Mouse (Mus musculus) CD4-positive helper T cell, adult 2 months (primary cell): ENCODE measurements at regions not wholly inside any gene's neighbourhood (a gene's known extent, or its start where the extent isn't known, plus 50 kb on each side); places are given as distances from the start of the nearest gene placed in this dataset.
"Not testable (repeated sequence)": the region's sequence is repeated elsewhere in the genome, so short reads cannot be mapped to it uniquely, and the experiment has no call there.

ENCODE experiments used
- DNase-seq: peaks from one replicate; pipeline ENCODE4 v3.0.0-alpha.2; 2012; ENCODE audit warnings: low read depth, missing footprints, low spot score

DNA sequence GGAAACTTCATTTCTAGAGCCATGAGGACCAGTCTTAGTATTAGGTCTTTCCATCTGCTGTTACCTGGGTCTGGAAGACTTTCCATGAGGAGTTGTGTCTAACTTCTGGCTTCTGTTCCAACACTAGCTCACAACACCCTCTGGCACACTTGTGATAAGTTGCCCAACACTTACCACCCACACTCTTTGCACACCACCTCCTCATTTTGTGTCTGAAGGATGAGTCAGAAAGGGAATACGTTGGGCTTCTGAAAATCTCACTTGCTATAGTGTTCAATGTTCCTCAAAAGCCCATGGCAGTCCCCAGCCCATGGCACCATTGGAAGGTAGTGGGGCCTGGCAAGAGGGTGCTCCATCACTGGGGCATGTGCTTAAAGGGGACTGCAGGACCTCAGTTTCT, 161.5 kb downstream of the Cartpt start:
- no peak for DNase-seq

DNA sequence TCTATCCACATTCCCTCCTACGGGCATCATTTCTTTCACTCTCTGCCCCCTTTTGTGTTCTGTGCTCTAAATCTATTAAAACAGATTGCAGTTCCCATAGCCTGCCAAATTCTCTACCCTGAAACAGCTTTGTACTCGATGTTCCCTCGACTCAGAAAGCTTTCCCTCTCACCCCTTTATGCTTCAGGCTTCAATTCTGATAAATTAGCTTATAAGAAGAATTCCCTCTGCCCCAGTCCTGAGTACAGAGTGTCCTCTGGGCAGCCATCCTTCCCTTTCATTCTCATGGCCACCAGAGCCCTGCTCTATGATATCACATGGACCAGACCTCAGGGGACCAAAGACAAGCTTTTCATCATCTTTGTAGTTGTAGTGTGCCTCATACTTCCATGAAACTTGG, 163.6 kb downstream of the Cartpt start:
- DNase-seq: no peak

GRCm38 (mm10) chr13:99729145-99729544, 171.7 kb downstream of the Cartpt start:
- no peak for DNase-seq

GRCm38 (mm10) chr13:99724245-99724644, 176.6 kb downstream of the Cartpt start:
- DNase-seq: no peak

- DNase-seq: no peak
These were observed 177.5 kb downstream of the Cartpt start for GRCm38 (mm10) chr13:99723237-99723981.

GRCm38 (mm10) chr13:99720566-99720965, 180.3 kb downstream of the Cartpt start:
- DNase-seq: no peak

- DNase-seq: no peak
These were observed 180.2 kb upstream of the Map1b start for GRCm38 (mm10) chr13:99696559-99696890.

DNA sequence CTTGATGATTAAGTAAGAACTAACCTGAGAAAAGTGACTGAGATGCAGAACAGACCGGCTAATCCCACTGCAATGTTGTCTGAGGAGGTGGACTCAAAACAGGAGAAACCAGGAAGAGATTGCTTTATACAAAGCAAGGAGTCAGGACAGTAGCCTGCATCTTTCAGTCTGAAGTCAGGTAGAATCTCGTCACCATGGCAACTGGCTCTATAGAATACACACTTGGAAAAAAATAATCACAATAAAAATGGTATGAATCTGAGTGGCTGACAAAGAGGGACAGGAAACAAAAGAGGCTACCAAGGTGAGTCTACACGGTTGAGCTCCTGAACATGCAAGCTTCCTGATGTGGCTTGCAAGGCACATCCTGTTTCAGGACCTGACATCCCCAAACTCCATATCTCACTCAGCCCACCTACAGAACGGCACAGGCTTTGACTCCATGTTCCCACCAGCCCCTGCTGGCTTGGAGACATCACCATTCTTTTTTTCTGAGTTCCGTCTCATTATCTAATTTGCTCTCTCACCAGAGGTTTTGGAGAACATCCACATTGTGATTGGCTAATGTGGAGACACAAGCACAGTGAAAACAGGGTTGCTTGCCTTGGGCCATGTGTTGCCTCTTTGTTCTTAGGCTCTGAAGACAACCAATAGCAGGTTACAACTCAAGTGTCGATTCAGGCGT, 179.7 kb upstream of the Map1b start:
- no peak for DNase-seq

DNA sequence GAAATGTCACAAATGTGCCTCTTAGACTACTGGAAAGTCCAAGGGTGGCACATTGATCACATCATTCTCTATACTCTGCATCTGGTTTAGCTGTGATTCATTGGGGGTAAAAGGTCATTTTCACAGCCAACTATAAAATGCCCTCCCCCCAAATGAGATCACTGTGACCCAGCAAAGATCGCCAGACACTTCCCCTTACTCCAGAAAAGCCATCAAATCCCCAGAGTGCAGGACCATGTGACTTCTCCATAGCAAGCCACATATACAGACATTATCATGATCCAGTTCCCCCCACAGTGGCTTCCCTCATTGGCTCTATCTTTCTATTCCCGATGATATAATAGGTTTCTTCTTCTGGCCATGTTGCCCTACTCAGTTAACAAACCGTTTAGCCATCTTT, 163.6 kb upstream of the Map1b start:
- no peak for DNase-seq

- DNase-seq: no peak
These were observed 163.1 kb upstream of the Map1b start for GRCm38 (mm10) chr13:99679430-99679829.

DNA sequence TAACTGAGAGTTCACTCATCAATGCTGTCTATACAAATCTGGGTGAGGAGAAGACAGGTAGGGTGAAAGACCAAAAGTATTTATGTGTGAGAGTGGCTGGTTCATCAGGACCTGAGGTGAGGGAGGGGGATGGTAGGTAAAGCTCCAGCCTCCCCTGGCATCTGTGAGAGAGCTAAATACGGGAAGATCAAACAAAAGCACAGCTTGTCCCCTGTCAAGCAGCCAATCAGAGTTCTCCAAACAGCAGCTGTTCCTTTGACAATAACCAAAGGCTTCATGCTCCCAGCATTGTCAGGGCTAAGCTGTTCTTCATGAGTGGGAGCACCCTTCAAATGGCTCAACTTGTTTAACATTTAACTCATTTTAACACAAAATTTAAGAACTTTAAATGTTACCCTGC, 160.1 kb upstream of the Map1b start:
- no peak for DNase-seq

DNA sequence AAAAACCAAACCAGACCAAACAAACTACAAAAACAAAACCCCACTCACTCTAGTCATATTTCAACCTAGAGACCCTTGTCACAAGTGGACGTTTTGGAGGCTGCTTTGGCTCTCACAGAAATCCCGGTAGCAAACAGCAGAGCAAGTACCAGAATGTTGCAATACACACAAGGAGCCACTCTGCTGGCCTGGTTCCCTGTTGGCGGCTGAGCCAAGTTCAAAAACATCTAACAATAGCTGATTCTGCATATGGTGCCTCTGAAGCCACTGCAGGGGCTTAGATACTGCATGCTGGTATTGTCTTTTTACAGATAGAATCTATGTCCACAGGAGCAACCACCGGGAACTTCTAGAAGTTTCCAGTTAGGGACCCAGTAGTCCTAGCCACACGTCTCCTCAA, 159.6 kb upstream of the Map1b start:
- DNase-seq: no peak

GRCm38 (mm10) chr13:99672714-99673113, 156.4 kb upstream of the Map1b start:
- no peak for DNase-seq

DNA sequence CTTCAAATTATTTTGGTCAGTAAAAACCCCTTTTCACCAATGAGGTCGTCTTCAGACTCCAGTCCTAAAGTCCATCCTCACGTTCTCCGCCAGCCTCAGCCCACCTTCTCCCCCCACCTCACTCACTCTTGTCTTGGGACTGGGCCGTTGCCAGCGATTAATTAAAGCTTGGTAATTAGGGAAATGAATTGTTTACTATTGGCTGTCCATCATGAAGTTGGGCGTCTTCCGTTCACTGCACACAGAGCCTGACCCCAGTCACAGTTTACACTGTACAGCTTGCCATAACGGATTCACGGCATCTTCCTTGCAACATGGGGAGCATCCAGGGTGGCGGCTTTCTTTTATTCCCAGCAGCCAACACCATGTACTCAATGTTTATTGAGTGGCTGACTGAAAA, 155.4 kb upstream of the Map1b start:
- no peak for DNase-seq

GRCm38 (mm10) chr13:99669987-99670534, 153.7 kb upstream of the Map1b start:
- DNase-seq: no peak

- DNase-seq: no peak
These were observed 152.3 kb upstream of the Map1b start for GRCm38 (mm10) chr13:99668613-99669012.

DNA sequence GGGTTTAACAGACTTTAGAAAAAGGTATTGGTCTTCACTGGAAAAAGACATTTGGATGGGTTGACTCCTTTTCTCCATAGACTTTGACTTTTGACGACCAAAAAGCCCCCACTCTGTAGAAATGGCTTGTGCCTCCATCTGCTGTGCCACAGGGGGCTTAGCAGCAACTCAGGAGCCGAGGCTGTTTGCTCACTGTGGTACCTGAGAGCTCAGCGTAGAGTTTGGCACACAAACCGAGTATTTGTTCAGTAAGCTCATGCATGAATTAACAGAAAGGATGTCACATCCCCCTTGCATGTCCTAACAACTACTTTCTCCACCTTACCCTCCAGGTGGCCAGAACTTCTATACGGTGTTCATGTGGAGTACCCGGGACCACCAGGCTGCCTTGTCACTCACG, 149.7 kb upstream of the Map1b start:
- DNase-seq: no peak

DNA sequence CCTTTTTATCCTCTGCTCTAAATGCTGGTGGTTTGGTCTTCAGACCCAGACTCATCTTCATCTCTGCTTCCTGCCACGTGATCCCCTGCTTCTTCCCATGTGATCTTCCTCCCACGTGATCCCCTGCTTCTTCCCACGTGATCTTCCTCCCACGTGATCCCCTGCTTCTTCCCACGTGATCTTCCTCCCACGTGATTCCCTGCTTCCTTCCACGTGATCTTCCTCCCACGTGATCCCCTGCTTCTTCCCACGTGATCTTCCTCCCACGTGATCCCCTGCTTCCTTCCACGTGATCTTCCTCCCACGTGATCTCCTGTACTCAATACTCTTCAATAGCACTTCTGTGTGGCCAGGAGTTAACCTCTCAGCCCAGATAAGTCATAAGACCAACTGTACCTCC, 147.1 kb upstream of the Map1b start:
- DNase-seq: not testable (repeated sequence)

DNA sequence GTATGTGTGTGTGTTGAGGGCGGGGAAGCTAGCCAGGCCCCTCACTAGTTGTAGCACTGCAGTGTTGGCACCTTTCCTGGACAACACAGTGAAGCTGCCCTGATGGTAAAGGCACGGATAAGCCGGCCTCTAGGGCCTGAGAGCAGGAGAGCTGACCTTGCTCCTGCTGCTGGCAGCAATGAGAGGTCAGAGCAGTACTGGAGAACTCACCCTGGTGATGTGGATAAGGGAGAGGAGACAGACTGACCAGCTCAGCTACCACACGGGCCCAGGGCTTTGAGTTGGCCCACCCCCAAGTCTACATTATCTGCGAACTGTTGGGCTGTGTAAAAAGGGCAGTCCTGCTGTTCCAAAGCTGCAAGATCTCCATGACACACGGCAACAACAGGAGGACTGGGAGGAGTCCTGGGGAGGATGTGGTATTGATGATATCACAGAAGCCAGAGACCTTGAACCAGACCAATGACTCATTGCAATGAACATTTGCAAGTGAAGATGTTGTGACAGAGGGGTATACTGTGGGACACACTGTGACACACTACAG, 131.4 kb upstream of the Map1b start:
- DNase-seq: peak; percentile 67

DNA sequence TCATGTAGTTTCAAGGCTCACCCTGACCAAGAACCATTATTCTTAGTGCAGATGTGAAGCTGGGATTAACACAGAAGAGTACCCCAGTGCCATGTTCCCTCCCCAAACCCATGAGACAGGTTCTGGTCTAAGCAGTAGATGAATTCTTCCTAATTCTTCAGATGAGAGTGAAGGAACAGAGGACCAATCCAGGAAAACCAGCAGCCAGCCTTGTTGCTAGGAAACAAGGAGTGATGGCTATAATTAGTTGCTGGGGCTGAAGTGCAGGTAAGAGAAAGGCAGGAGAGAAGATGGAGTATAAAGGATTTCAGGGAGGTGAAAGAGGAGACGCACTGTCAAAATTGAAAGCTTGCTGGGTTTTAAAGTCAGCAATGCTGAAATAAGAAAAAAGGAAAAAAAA, 128.4 kb upstream of the Map1b start:
- no peak for DNase-seq

- no peak for DNase-seq
These were observed 126.5 kb upstream of the Map1b start for GRCm38 (mm10) chr13:99642811-99643210.

DNA sequence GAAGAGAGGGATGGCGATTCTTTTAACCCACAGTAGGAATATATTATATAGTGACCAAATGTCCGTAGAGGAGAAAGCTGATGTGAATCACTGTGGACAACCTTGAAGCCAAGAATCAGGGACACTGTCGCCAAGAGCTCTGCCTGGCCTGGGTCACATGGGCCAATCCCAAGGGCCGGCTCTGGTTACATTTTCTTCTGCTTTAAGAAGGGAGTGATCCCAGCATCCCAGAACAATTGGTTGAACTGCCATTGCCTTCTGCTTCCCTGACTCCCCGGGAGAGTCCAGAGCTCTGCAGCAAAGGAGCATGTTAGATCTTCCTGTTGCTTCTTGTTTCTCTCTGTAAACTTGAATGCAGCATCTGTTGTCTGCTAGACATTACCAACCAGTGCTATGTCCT, 126.0 kb upstream of the Map1b start:
- no peak for DNase-seq
